Mouse (Mus musculus) liver, embryonic 16.5 days (tissue): ENCODE data around the gene Sh3d21. TPM values are rescaled to one million over a fixed set of nuclear protein-coding genes. Genes with fewer than 3 reads are reported as not detected.
A peak's percentile ranks its signal among the peaks of the same experiment; 100 is the strongest.

Source experiments
- ATAC-seq: fragments of 200-750 bp; cut with Nextera tagmentation; 2 replicates; pipeline ENCODE4 v1.8.0; 2017; ENCODE audit warnings: low read depth, mild to moderate bottlenecking, moderate number of reproducible peaks, moderate library complexity
- H3K27ac ChIP-seq: fragments of 300-500 bp; sonication (generic); 2 replicates; pipeline ENCODE4 v1.5.1; 2014; ENCODE audit warnings: mild to moderate bottlenecking, low read length
- H3K27me3 ChIP-seq: fragments of 300-500 bp; sonication (generic); 2 replicates; pipeline ENCODE4 v1.6.1; 2014; ENCODE audit warnings: low read depth, low read length, mixed read lengths; ENCODE audit not compliant: control insufficient read depth, insufficient read depth
- H3K36me3 ChIP-seq: fragments of 300-500 bp; sonication (generic); 2 replicates; pipeline ENCODE4 v1.6.1; 2014; ENCODE audit warnings: mild to moderate bottlenecking; ENCODE audit not compliant: control insufficient read depth, insufficient read depth
- H3K4me1 ChIP-seq: fragments of 300-500 bp; sonication (generic); 2 replicates; pipeline ENCODE4 v1.6.1; 2014; ENCODE audit warnings: low read depth, low read length, mixed read lengths; ENCODE audit not compliant: control insufficient read depth
- H3K4me2 ChIP-seq: fragments of 300-500 bp; sonication (generic); 2 replicates; pipeline ENCODE4 v1.6.1; 2014; ENCODE audit warnings: low read depth, low read length, mixed read lengths
- H3K4me3 ChIP-seq: fragments of 300-500 bp; sonication (generic); 2 replicates; pipeline ENCODE4 v1.5.1; 2014; ENCODE audit warnings: low read depth, mild to moderate bottlenecking, low read length
- H3K9ac ChIP-seq: fragments of 300-500 bp; sonication (generic); 2 replicates; pipeline ENCODE4 v1.6.1; 2014; ENCODE audit warnings: low read depth, low read length
- H3K9me3 ChIP-seq: fragments of 300-500 bp; sonication (generic); replicated peaks from 2 replicates; pipeline ENCODE4 v1.6.1; 2016; ENCODE audit warnings: low read length; ENCODE audit not compliant: control insufficient read depth
- WGBS: fragments of 180-500 bp; shearing (Covaris S2); extraction: QIAGEN DNeasy Blood & Tissue Kit; methylation state at CpG from one replicate; pipeline ENCODE4 v1.1.7; 2014; ENCODE audit not compliant: insufficient replicate concordance; 5-methylcytosine and 5-hydroxymethylcytosine counted together
- polyA plus RNA-seq: library from polyadenylated mRNA; unstranded; fragments of >200 nt; fragmentation: Nextera tagmentation; extraction: Ambion mirVana; gene quantifications from 2 replicates; pipeline ENCODE4 v1.2.1, GENCODE M21; 2015

The Sh3d21 gene
- polyA plus RNA-seq, result 1.1 and 1.4 TPM in 2 replicates

DNA sequence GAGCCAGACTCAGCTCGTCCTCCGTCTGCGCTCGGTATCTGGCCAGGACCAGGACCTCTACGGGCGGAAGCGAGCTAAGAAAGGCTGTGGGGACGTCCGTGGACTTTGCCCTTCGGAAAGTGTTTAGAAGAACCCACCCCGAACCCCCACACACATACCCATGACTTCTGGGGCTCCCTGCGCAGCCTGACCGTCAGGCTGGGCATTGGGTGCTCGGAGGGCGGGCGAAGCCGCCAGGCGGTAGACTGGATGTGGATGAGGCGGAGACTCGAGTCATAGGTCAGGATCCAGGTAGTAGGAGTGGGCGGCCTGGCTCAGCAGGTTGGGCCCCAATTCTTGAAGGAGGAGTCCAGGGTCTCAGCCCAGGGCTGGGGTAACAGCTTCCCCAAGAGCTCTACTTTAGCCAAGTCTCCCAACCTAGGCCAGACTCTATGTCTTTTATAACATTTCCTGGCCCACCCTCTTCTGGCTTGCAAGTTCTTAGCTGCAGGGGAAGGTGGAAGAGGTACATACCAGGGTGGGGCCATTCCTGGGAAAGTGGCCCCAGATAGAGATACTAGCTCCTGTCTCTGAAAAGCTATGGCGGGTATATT lies at the start of gene Sh3d21:
Gene Sh3d21 (minus strand): TSS at position 425 of the 593 bp plus-strand sequence.
- H3K36me3 ChIP-seq, result peaks cover 20% of the 10 kb centered on the region
- ATAC-seq, result peak; percentile 47
- H3K27ac ChIP-seq, result peak within 1 kb of the TSS; percentile 74
- H3K27me3 ChIP-seq, result no peaks in the 10 kb centered on the region
- H3K4me1 ChIP-seq, result peaks cover 16% of the 10 kb centered on the region
- WGBS, result 2% methylated on average over 22 of the region's 22 CpGs
- H3K4me2 ChIP-seq, result peak within 1 kb of the TSS; percentile 96
- H3K9me3 ChIP-seq, result no peaks in the 10 kb centered on the region
- H3K4me3 ChIP-seq, result peak within 1 kb of the TSS; percentile 67
- H3K9ac ChIP-seq, result peak within 1 kb of the TSS; percentile 76

GRCm38 (mm10) chr4:126207081-126207480 lies 43.8 kb upstream of the Sh3d21 start:
- H3K27me3 ChIP-seq, result no peaks in the 10 kb centered on the region
- no peaks in the 10 kb centered on the region for H3K36me3 ChIP-seq
- no peak overlapping the region for H3K4me3 ChIP-seq
- ATAC-seq, result no peak
- WGBS, result 48% methylated on average over 6 of the region's 6 CpGs
- H3K9ac ChIP-seq, result no peak overlapping the region
- H3K27ac ChIP-seq, result no peak overlapping the region
- no peak overlapping the region for H3K4me2 ChIP-seq
- H3K9me3 ChIP-seq, result no peaks in the 10 kb centered on the region
- peaks cover 29% of the 10 kb centered on the region for H3K4me1 ChIP-seq

DNA sequence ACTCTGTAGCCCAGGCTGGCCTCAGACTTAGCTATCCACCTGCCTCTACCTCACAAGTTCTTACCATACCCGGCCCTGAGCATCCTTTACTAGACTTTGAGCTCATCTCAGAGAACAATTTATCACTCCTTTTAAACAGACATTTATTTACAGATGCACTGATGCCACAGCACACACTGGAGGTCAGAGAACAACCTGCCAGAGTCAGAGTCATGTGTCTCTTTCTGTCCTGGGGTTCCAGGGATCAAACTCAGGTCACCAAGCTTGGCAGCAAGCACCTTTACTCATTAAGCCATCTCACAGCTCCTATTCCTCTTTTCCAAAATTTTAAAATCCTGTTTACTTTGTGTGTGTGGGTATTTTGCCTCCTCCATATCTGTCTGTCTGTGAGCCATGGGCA lies 42.1 kb upstream of the Sh3d21 start:
- 57% methylated on average over 1 of the region's 1 CpGs for WGBS
- H3K9me3 ChIP-seq, result no peaks in the 10 kb centered on the region
- H3K36me3 ChIP-seq, result no peaks in the 10 kb centered on the region
- H3K4me1 ChIP-seq, result peaks cover 34% of the 10 kb centered on the region
- ATAC-seq, result no peak
- no peak overlapping the region; the same call in 1 of the 2 replicates for H3K27ac ChIP-seq
- no peak overlapping the region for H3K4me3 ChIP-seq
- H3K9ac ChIP-seq, result no peak overlapping the region
- no peaks in the 10 kb centered on the region for H3K27me3 ChIP-seq
- no peak overlapping the region for H3K4me2 ChIP-seq

GRCm38 (mm10) chr4:126204661-126205230 lies 41.5 kb upstream of the Sh3d21 start:
- 47% methylated on average over 12 of the region's 12 CpGs for WGBS

GRCm38 (mm10) chr4:126204016-126204415 lies 40.7 kb upstream of the Sh3d21 start:
- Histone ChIP-seq H3K4me1 (peaks cover 47% of the 10 kb centered on the region), H3K27ac (peak overlapping the region; percentile 95), H3K27me3 (no peaks in the 10 kb centered on the region), H3K4me3 (no peak overlapping the region), H3K9me3 (no peaks in the 10 kb centered on the region), H3K9ac (no peak overlapping the region), H3K36me3 (no peaks in the 10 kb centered on the region), H3K4me2 (no peak overlapping the region)
- WGBS, result 88% methylated on average over 8 of the region's 8 CpGs
- ATAC-seq, result no peak

More at GRCm38 (mm10) chr4:126204661-126205230, 41.5 kb upstream of the Sh3d21 start:
- H3K4me2 ChIP-seq, result peak overlapping the region; percentile 7; the same call in 1 of the 2 replicates
- no peaks in the 10 kb centered on the region for H3K9me3 ChIP-seq
- peak overlapping the region; percentile 25; the same call in 1 of the 2 replicates for H3K27ac ChIP-seq
- no peaks in the 10 kb centered on the region for H3K27me3 ChIP-seq
- no peaks in the 10 kb centered on the region for H3K36me3 ChIP-seq
- peaks cover 40% of the 10 kb centered on the region for H3K4me1 ChIP-seq
- H3K4me3 ChIP-seq, result no peak overlapping the region
- ATAC-seq, result no peak
- H3K9ac ChIP-seq, result no peak overlapping the region

DNA sequence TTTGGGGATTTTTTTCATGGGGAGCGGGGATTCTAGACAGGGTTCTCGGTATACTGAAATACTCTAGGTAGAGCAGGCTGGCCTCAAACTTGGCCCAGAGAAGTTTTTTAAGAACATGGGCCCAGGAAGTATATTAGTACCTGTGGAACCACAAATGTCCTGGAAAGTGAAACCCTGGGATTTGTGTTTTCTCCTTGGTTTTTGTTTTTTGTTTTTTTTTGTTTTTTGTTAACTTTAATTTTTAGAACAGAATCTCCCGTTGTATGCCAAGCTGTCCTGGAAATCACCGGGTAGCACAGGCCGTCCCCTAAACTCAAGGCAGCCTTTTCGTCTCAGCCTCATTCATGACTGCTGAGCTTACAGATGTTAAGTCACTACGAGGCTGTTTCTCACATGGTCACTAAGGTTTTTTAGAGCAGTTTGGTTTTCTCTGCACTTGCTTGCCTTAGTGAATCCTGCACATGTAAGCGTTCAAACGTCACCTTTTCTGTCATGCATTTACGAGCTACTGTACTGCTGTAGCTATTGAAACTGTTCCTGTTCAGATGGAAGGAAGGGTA lies 40.1 kb upstream of the Sh3d21 start:
- Histone ChIP-seq H3K9ac (peak overlapping the region; percentile 62), H3K27me3 (no peaks in the 10 kb centered on the region), H3K9me3 (no peaks in the 10 kb centered on the region), H3K36me3 (no peaks in the 10 kb centered on the region), H3K27ac (peak overlapping the region; percentile 95), H3K4me3 (peak overlapping the region; percentile 87), H3K4me2 (peak overlapping the region; percentile 68), H3K4me1 (peaks cover 50% of the 10 kb centered on the region)
- no peak for ATAC-seq
- 72% methylated on average over 10 of the region's 10 CpGs for WGBS

GRCm38 (mm10) chr4:126202303-126203181 lies 39.3 kb upstream of the Sh3d21 start, which contains the start of gene Thrap3:
Gene Thrap3, minus strand, starts transcription at chr4:126202760.
- H3K4me1 ChIP-seq, result peaks cover 56% of the 10 kb centered on the region
- H3K36me3 ChIP-seq, result no peaks in the 10 kb centered on the region
- no peaks in the 10 kb centered on the region for H3K9me3 ChIP-seq
- H3K27me3 ChIP-seq, result no peaks in the 10 kb centered on the region
- under 1% methylated on average over 73 of the region's 75 CpGs for WGBS
- peak within 1 kb of the TSS; percentile 87 for H3K4me3 ChIP-seq
- H3K9ac ChIP-seq, result peak within 1 kb of the TSS; percentile 91
- peak; percentile 95 for ATAC-seq
- H3K4me2 ChIP-seq, result peak within 1 kb of the TSS; percentile 73
- peak within 1 kb of the TSS; percentile 97 for H3K27ac ChIP-seq

- under 1% methylated on average over 28 of the region's 28 CpGs for WGBS
- H3K4me1 ChIP-seq, result peaks cover 55% of the 10 kb centered on the region
- no peaks in the 10 kb centered on the region for H3K36me3 ChIP-seq
- peak overlapping the region; percentile 97 for H3K27ac ChIP-seq
- no peaks in the 10 kb centered on the region for H3K9me3 ChIP-seq
- ATAC-seq, result no peak; the same call in 1 of the 2 replicates
- peak overlapping the region; percentile 73 for H3K4me2 ChIP-seq
- H3K27me3 ChIP-seq, result no peaks in the 10 kb centered on the region
- peak overlapping the region; percentile 91 for H3K9ac ChIP-seq
- H3K4me3 ChIP-seq, result peak overlapping the region; percentile 87
Observed at GRCm38 (mm10) chr4:126201514-126202302, 38.4 kb upstream of the Sh3d21 start.
